Mouse (Mus musculus) heart, embryonic 15.5 days (tissue): ENCODE measurements at regions not wholly inside any gene's neighbourhood (a gene's known extent, or its start where the extent isn't known, plus 50 kb on each side); places are given as distances from the start of the nearest gene placed in this dataset.

Experiments used
- ATAC-seq: fragments of 200-750 bp; cut with Nextera tagmentation; replicated peaks from 2 replicates; pipeline ENCODE4 v1.8.0; 2017; ENCODE audit warnings: low read depth, moderate TSS enrichment; ENCODE audit not compliant: insufficient number of reproducible peaks, insufficient read depth, low FRiP score
- H3K27ac ChIP-seq: fragments of 300-500 bp; sonication (generic); 2 replicates; pipeline ENCODE4 v1.5.1; 2015; ENCODE audit warnings: mild to moderate bottlenecking, inconsistent platforms
- H3K27me3 ChIP-seq: fragments of 300-500 bp; sonication (generic); 2 replicates; pipeline ENCODE4 v1.6.1; 2015; ENCODE audit warnings: inconsistent platforms
- H3K36me3 ChIP-seq: fragments of 300-500 bp; sonication (generic); 2 replicates; pipeline ENCODE4 v1.6.1; 2015; ENCODE audit warnings: mild to moderate bottlenecking, inconsistent platforms
- H3K4me1 ChIP-seq: fragments of 300-500 bp; sonication (generic); replicated peaks from 2 replicates; pipeline ENCODE4 v1.6.1; 2015; ENCODE audit warnings: inconsistent platforms
- H3K4me2 ChIP-seq: fragments of 300-500 bp; sonication (generic); 2 replicates; pipeline ENCODE4 v1.6.1; 2015; ENCODE audit warnings: inconsistent platforms, mild to moderate bottlenecking, moderate library complexity
- H3K4me3 ChIP-seq: fragments of 300-500 bp; sonication (generic); 2 replicates; pipeline ENCODE4 v1.5.1; 2015; ENCODE audit warnings: mild to moderate bottlenecking, inconsistent platforms
- H3K9ac ChIP-seq: fragments of 300-500 bp; sonication (generic); 2 replicates; pipeline ENCODE4 v1.6.1; 2015; ENCODE audit warnings: mild to moderate bottlenecking, inconsistent platforms
- H3K9me3 ChIP-seq: fragments of 300-500 bp; sonication (generic); replicated peaks from 2 replicates; pipeline ENCODE4 v1.6.1; 2016; ENCODE audit warnings: inconsistent platforms
- WGBS: fragments of 180-500 bp; shearing (Covaris S2); methylation state at CpG from one replicate; pipeline ENCODE4 v1.1.7; 2015; ENCODE audit warnings: mixed read lengths; 5-methylcytosine and 5-hydroxymethylcytosine counted together

- H3K4me3 ChIP-seq: no peak overlapping the region
- 73% methylated on average over 2 of the region's 2 CpGs for WGBS
- H3K9ac ChIP-seq: no peak overlapping the region
- H3K27me3 ChIP-seq: no peaks in the 10 kb centered on the region
- no peak overlapping the region for H3K4me2 ChIP-seq
- H3K27ac ChIP-seq: no peak overlapping the region
- no peaks in the 10 kb centered on the region for H3K36me3 ChIP-seq
- H3K4me1 ChIP-seq: no peaks in the 10 kb centered on the region
- no peak for ATAC-seq
- H3K9me3 ChIP-seq: no peaks in the 10 kb centered on the region
Observed at GRCm38 (mm10) chr2:78058988-78059387, 112.8 kb upstream of the Cwc22 start.

- no peak overlapping the region for H3K4me2 ChIP-seq
- no peak for ATAC-seq
- H3K4me3 ChIP-seq: no peak overlapping the region
- H3K36me3 ChIP-seq: no peaks in the 10 kb centered on the region
- H3K9me3 ChIP-seq: no peaks in the 10 kb centered on the region
- H3K27me3 ChIP-seq: no peaks in the 10 kb centered on the region
- H3K9ac ChIP-seq: no peak overlapping the region
- H3K27ac ChIP-seq: no peak overlapping the region
- H3K4me1 ChIP-seq: peaks cover 3% of the 10 kb centered on the region
- 53% methylated on average over 3 of the region's 3 CpGs for WGBS
Observed at GRCm38 (mm10) chr2:78053910-78054309, 107.7 kb upstream of the Cwc22 start.

GRCm38 (mm10) chr2:78050542-78050941, 104.4 kb upstream of the Cwc22 start:
- Histone ChIP-seq H3K4me3 (no peak overlapping the region), H3K9ac (no peak overlapping the region), H3K9me3 (no peaks in the 10 kb centered on the region), H3K4me2 (no peak overlapping the region), H3K27me3 (no peaks in the 10 kb centered on the region), H3K4me1 (peaks cover 7% of the 10 kb centered on the region), H3K27ac (no peak overlapping the region), H3K36me3 (no peaks in the 10 kb centered on the region)
- ATAC-seq: no peak
- 89% methylated on average over 7 of the region's 7 CpGs for WGBS

- no peaks in the 10 kb centered on the region for H3K36me3 ChIP-seq
- H3K27ac ChIP-seq: no peak overlapping the region
- no peak overlapping the region for H3K9ac ChIP-seq
- peak overlapping the region; percentile 66 for H3K4me2 ChIP-seq
- no peaks in the 10 kb centered on the region for H3K27me3 ChIP-seq
- no peaks in the 10 kb centered on the region for H3K9me3 ChIP-seq
- peaks cover 7% of the 10 kb centered on the region for H3K4me1 ChIP-seq
- peak overlapping the region; percentile 39 for H3K4me3 ChIP-seq
- WGBS: 21% methylated on average over 8 of the region's 8 CpGs
- no peak for ATAC-seq
Observed at GRCm38 (mm10) chr2:78049248-78049874, 103.2 kb upstream of the Cwc22 start.

GRCm38 (mm10) chr2:78048706-78049055, 102.5 kb upstream of the Cwc22 start:
- Histone ChIP-seq H3K27ac (no peak overlapping the region), H3K9me3 (no peaks in the 10 kb centered on the region), H3K9ac (0 out of 2 replicates have a peak overlapping the region, but pooled peaks have one; percentile 17), H3K36me3 (no peaks in the 10 kb centered on the region), H3K4me3 (peak overlapping the region; percentile 39), H3K27me3 (no peaks in the 10 kb centered on the region), H3K4me2 (peak overlapping the region; percentile 66), H3K4me1 (peaks cover 7% of the 10 kb centered on the region)
- ATAC-seq: no peak
- 50% methylated on average over 6 of the region's 6 CpGs for WGBS

GRCm38 (mm10) chr2:78048030-78048705, 102.0 kb upstream of the Cwc22 start:
- Histone ChIP-seq H3K27me3 (no peaks in the 10 kb centered on the region), H3K4me3 (peak overlapping the region; percentile 39), H3K9ac (0 out of 2 replicates have a peak overlapping the region, but pooled peaks have one; percentile 17), H3K4me1 (peaks cover 7% of the 10 kb centered on the region), H3K4me2 (peak overlapping the region; percentile 66), H3K27ac (no peak overlapping the region), H3K36me3 (no peaks in the 10 kb centered on the region), H3K9me3 (no peaks in the 10 kb centered on the region)
- 39% methylated on average over 11 of the region's 11 CpGs for WGBS
- ATAC-seq: no peak

- H3K4me2 ChIP-seq: no peak overlapping the region
- whole genome bisulfite sequencing: 69% methylated on average over 2 of the region's 2 CpGs
Observed at GRCm38 (mm10) chr2:78027319-78027718, 81.1 kb upstream of the Cwc22 start.

GRCm38 (mm10) chr2:78026808-78027207, 80.6 kb upstream of the Cwc22 start:
- H3K9ac ChIP-seq: no peak overlapping the region
- no peaks in the 10 kb centered on the region for H3K4me1 ChIP-seq
- no peaks in the 10 kb centered on the region for H3K36me3 ChIP-seq
- no peaks in the 10 kb centered on the region for H3K9me3 ChIP-seq
- WGBS: 37% methylated on average over 6 of the region's 6 CpGs
- H3K27me3 ChIP-seq: no peaks in the 10 kb centered on the region
- H3K4me3 ChIP-seq: no peak overlapping the region
- ATAC-seq: no peak
- H3K4me2 ChIP-seq: no peak overlapping the region
- no peak overlapping the region for H3K27ac ChIP-seq

More at GRCm38 (mm10) chr2:78027319-78027718, 81.1 kb upstream of the Cwc22 start:
- Histone ChIP-seq H3K36me3 (no peaks in the 10 kb centered on the region), H3K4me3 (no peak overlapping the region), H3K9ac (no peak overlapping the region), H3K4me1 (no peaks in the 10 kb centered on the region), H3K9me3 (no peaks in the 10 kb centered on the region), H3K27ac (no peak overlapping the region), H3K27me3 (no peaks in the 10 kb centered on the region)
- no peak for ATAC-seq

GRCm38 (mm10) chr2:78025651-78026435, 79.7 kb upstream of the Cwc22 start:
- H3K4me2 ChIP-seq: no peak overlapping the region
- no peak overlapping the region for H3K4me3 ChIP-seq
- no peaks in the 10 kb centered on the region for H3K4me1 ChIP-seq
- no peak for ATAC-seq
- no peaks in the 10 kb centered on the region for H3K27me3 ChIP-seq
- no peak overlapping the region for H3K9ac ChIP-seq
- H3K27ac ChIP-seq: no peak overlapping the region
- WGBS: 58% methylated on average over 16 of the region's 16 CpGs
- no peaks in the 10 kb centered on the region for H3K36me3 ChIP-seq
- no peaks in the 10 kb centered on the region for H3K9me3 ChIP-seq

- WGBS: 87% methylated on average over 1 of the region's 1 CpGs
Observed at GRCm38 (mm10) chr2:78024981-78025565, 78.9 kb upstream of the Cwc22 start.

GRCm38 (mm10) chr2:78023916-78024685, 77.9 kb upstream of the Cwc22 start:
- 59% methylated on average over 4 of the region's 4 CpGs for WGBS
- Histone ChIP-seq H3K36me3 (no peaks in the 10 kb centered on the region), H3K27me3 (no peaks in the 10 kb centered on the region), H3K4me1 (no peaks in the 10 kb centered on the region), H3K27ac (no peak overlapping the region), H3K9me3 (no peaks in the 10 kb centered on the region), H3K4me3 (no peak overlapping the region), H3K9ac (no peak overlapping the region), H3K4me2 (no peak overlapping the region)
- ATAC-seq: no peak

More at GRCm38 (mm10) chr2:78024981-78025565, 78.9 kb upstream of the Cwc22 start:
- Histone ChIP-seq H3K9ac (no peak overlapping the region), H3K27me3 (no peaks in the 10 kb centered on the region), H3K9me3 (no peaks in the 10 kb centered on the region), H3K4me1 (no peaks in the 10 kb centered on the region), H3K4me2 (no peak overlapping the region), H3K4me3 (no peak overlapping the region), H3K27ac (no peak overlapping the region), H3K36me3 (no peaks in the 10 kb centered on the region)
- ATAC-seq: no peak
